Mouse (Mus musculus): Measurements from ENCODE around the gene Upb1.

DNA sequence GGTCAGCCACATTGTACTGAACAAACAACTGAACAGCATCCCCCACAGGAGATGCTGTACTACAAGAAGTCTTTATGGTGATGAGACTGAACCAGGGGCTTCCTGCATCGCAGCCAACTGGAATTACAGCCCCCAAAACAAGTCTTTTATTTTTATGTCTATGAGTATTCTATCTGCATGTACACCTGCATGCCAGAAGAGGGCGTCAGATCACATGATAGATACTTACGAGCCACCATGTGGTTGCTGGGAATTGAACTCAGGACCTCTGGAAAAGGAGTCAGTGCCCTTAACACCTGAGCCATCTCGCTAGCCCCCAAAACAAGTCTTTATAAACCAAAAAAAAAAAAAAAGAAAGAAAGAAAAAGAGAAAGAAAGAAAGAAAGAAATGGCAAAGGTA is 42.1 kb downstream of the Upb1 start:
- TF ChIP-seq POLR2A (IDR thresholded peaks at IDR 0.05; ENCODE audit: borderline replicate concordance, control insufficient read depth, low read depth, low read length) (no peak), CTCF (IDR thresholded peaks at IDR 0.05; ENCODE audit: control insufficient read depth, insufficient read depth, low read length) (no peak)
